Mouse (Mus musculus) cortical plate, adult 2 months (tissue): Measurements from ENCODE around the gene Cyp2t4.

Source experiments
- CTCF ChIP-seq: fragments of 200-500 bp; IDR thresholded peaks from 2 replicates; pipeline ENCODE4 v1.5.1; 2011; ENCODE audit warnings: mild to moderate bottlenecking, control low read depth, low read length; ENCODE audit not compliant: insufficient read depth; ENCODE audit errors: extremely low read depth
- POLR2A ChIP-seq: fragments of 200-500 bp; IDR thresholded peaks from 2 replicates; pipeline ENCODE4 v1.6.1; 2011; ENCODE audit warnings: mild to moderate bottlenecking, low read length, control low read depth; ENCODE audit not compliant: insufficient read depth; ENCODE audit errors: extremely low read depth

GRCm38 (mm10) chr7:27189271-27189931, 35.9 kb downstream of the Cyp2t4 start:
- TF ChIP-seq CTCF (no peak), POLR2A (no peak)
